In the genomic region with DNA sequence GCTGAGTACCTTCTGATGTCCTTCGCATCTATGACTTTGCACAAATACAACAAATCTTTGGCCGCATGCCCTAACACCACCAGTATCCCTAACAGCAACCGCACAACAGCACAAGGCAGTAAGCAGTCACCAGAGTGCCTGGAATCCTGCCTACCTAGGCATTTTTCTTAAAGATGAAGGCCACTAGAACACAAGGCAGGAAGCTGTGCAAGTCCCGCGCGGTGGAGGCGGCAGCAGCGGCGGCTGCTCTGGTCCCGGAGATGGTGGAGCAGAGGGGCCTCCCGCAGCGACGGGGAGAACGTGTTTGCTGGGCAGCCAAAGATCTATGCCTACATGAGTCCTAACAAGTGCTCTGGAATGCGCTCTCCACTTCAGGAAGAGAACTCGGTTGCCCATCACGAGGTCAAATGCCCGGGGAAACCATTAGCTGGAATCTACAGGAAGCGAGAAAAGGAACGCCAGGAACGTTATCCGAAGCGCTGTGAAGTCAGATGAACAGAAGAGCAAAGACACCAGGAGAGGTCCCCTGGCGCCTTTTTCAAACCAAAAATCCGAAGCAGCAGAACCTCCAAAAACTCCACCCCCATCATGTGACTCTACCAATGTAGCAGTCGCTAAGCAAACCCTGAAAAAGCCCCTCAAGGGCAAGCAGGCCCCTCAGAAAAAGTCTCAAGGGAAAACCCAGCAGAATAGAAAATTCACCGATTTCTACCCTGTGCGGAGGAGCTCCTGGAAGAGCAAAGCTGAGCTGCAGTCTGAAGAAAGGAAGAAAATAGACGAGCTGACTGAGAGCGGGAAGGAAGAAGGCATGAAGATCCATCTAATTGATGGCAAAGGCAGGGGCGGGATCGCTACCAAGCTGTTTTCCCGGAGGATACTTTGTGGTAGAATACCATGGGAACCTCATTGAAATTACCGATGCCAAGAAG, we compare ENCODE assay signal across 8 mouse cellular contexts. TPM values are rescaled to one million over a fixed set of nuclear protein-coding genes. Genes with fewer than 3 reads are reported as not detected.
DNase-seq lines count a peak whose midpoint lies in the region; ATAC-seq lines count a peak whose summit lies in the region.

No protein-coding gene starts in this region.

- peak overlapping the region; percentile 39 for H3K4me3 ChIP-seq in intestine, embryonic 14.5 days (ENCODE audit: low read depth, low read length)
- peak overlapping the region; percentile 45 for H3K4me3 ChIP-seq in limb, embryonic 13.5 days
- peak overlapping the region; percentile 30 for H3K4me3 ChIP-seq in midbrain, embryonic 11.5 days (ENCODE audit: low read depth, low read length)

- H3K27me3 ChIP-seq in intestine, embryonic 14.5 days (replicated peaks; ENCODE audit: control insufficient read depth, insufficient read depth, low read length): no peaks in the 10 kb centered on the region
- peaks cover 8% of the 10 kb centered on the region; the same call in 1 of the 2 replicates for H3K27me3 ChIP-seq in limb, embryonic 13.5 days
- H3K27me3 ChIP-seq in midbrain, embryonic 11.5 days (ENCODE audit: control insufficient read depth, insufficient read depth, low read length): no peaks in the 10 kb centered on the region

- no peak overlapping the region for H3K27ac ChIP-seq in intestine, embryonic 14.5 days (ENCODE audit: low read depth)
- peak overlapping the region; percentile 34; the same call in 1 of the 2 replicates for H3K27ac ChIP-seq in limb, embryonic 13.5 days
- no peak overlapping the region for H3K27ac ChIP-seq in midbrain, embryonic 11.5 days (ENCODE audit: low read depth, low read length)

- no peaks in the 10 kb centered on the region for H3K36me3 ChIP-seq in intestine, embryonic 14.5 days (ENCODE audit: control insufficient read depth, insufficient read depth, low read length)
- H3K36me3 ChIP-seq in limb, embryonic 13.5 days: no peaks in the 10 kb centered on the region
- no peaks in the 10 kb centered on the region for H3K36me3 ChIP-seq in midbrain, embryonic 11.5 days (ENCODE audit: control insufficient read depth, insufficient read depth, low read length)

- peak overlapping the region; percentile 63 for H3K4me2 ChIP-seq in intestine, embryonic 14.5 days (ENCODE audit: low read length)
- peak overlapping the region; percentile 74 for H3K4me2 ChIP-seq in limb, embryonic 13.5 days (replicated peaks)
- peak overlapping the region; percentile 59 for H3K4me2 ChIP-seq in midbrain, embryonic 11.5 days

- peak overlapping the region; percentile 38; the same call in 1 of the 2 replicates for H3K9ac ChIP-seq in intestine, embryonic 14.5 days (ENCODE audit: low read length)
- peak overlapping the region; percentile 55 for H3K9ac ChIP-seq in limb, embryonic 13.5 days
- peak overlapping the region; percentile 35 for H3K9ac ChIP-seq in midbrain, embryonic 11.5 days (ENCODE audit: low read length)

- 10% methylated on average over 34 of the region's 34 CpGs for WGBS in intestine, embryonic 14.5 days
- WGBS in limb, embryonic 13.5 days: 7% methylated on average over 34 of the region's 34 CpGs
- 14% methylated on average over 34 of the region's 34 CpGs for WGBS in midbrain, embryonic 11.5 days

- H3K4me1 ChIP-seq in intestine, embryonic 14.5 days (replicated peaks; ENCODE audit: control insufficient read depth, insufficient read depth, low read length): peaks cover 6% of the 10 kb centered on the region; the same call in 1 of the 2 replicates
- H3K4me1 ChIP-seq in limb, embryonic 13.5 days: 0 out of 2 replicates have a peak, but pooled peaks cover 11% of the 10 kb centered on the region
- 0 out of 2 replicates have a peak, but pooled peaks cover 2% of the 10 kb centered on the region for H3K4me1 ChIP-seq in midbrain, embryonic 11.5 days (ENCODE audit: control insufficient read depth, insufficient read depth, low read length)

- no peaks in the 10 kb centered on the region for H3K9me3 ChIP-seq in intestine, embryonic 14.5 days (ENCODE audit: control insufficient read depth, low read length)
- no peaks in the 10 kb centered on the region for H3K9me3 ChIP-seq in limb, embryonic 13.5 days
- no peaks in the 10 kb centered on the region for H3K9me3 ChIP-seq in midbrain, embryonic 11.5 days (ENCODE audit: control insufficient read depth, low read length)

- intact Hi-C loops in gastrocnemius, postnatal 14 days (cut with DNase I; ENCODE audit: low total_unique reads): no loop called here

- ATAC-seq in intestine, embryonic 14.5 days (replicated peaks; ENCODE audit: low FRiP score, low TSS enrichment, low read depth): no peak
- peak; percentile 48; the same call in 1 of the 2 replicates for ATAC-seq in limb, embryonic 13.5 days (ENCODE audit: low FRiP score, low read depth)
- no peak for ATAC-seq in midbrain, embryonic 11.5 days (ENCODE audit: low FRiP score)

- peak; percentile 31 for DNase-seq in gastrocnemius, adult 18-20 months (ENCODE audit: low spot score)
- DNase-seq in gastrocnemius, postnatal 14 days: no peak
- peak; percentile 44 to 45 for DNase-seq in cerebellum, postnatal 36 days
- DNase-seq in gastrocnemius, postnatal 10 days: peak; percentile 24
- DNase-seq in intestine, embryonic 14.5 days (ENCODE audit: low spot score): peak; percentile 75
- DNase-seq in midbrain, embryonic 11.5 days (ENCODE audit: low spot score, missing footprints): peak; percentile 96
- peak; percentile 55 for DNase-seq in spleen, postnatal 10 days (ENCODE audit: low spot score in 2 of 2)

RNA-seq across cellular contexts. Expression of gene Cd80, which starts 21.2 kb away (rescaled TPM):
- total RNA-seq in gastrocnemius, adult 18-20 months (2021): under 1 TPM in 1 of 2 experiments, not detected in 1; 0.19 TPM
- under 1 TPM in 1 of 2 experiments, not detected in 1; 0.12 TPM for total RNA-seq in gastrocnemius, postnatal 14 days (2021)
- total RNA-seq in gastrocnemius, postnatal 10 days (2021): under 1 TPM; 0.23 to 0.36 TPM
- 0.27 and 0.31 TPM in 2 replicates for polyA plus RNA-seq in intestine, embryonic 14.5 days (2014; fragmentation: Nextera tagmentation; extraction: Ambion mirVana)
- polyA plus RNA-seq in limb, embryonic 13.5 days (2015; fragmentation: Nextera tagmentation; extraction: Ambion mirVana): 0.19 and 0.47 TPM in 2 replicates
- polyA plus RNA-seq in midbrain, embryonic 11.5 days (2014; fragmentation: Nextera tagmentation; extraction: Ambion mirVana): 0.42 and 0.65 TPM in 2 replicates

RNA-seq across cellular contexts. Expression of gene Adprh, which starts 24.1 kb away (rescaled TPM):
- total RNA-seq in gastrocnemius, adult 18-20 months (2021): 10 to 100 TPM; 16.4 to 18.1 TPM
- 10 to 100 TPM; 25.5 to 27.6 TPM for total RNA-seq in gastrocnemius, postnatal 14 days (2021)
- 10 to 100 TPM; 32.4 to 33.1 TPM for total RNA-seq in gastrocnemius, postnatal 10 days (2021)
- polyA plus RNA-seq in intestine, embryonic 14.5 days (2014; fragmentation: Nextera tagmentation; extraction: Ambion mirVana): 86.6 and 90.8 TPM in 2 replicates
- polyA plus RNA-seq in limb, embryonic 13.5 days (2015; fragmentation: Nextera tagmentation; extraction: Ambion mirVana): 128 and 137 TPM in 2 replicates
- 122 and 134 TPM in 2 replicates for polyA plus RNA-seq in midbrain, embryonic 11.5 days (2014; fragmentation: Nextera tagmentation; extraction: Ambion mirVana)

RNA-seq across cellular contexts. Expression of gene Pla1a, which starts 43.6 kb away (rescaled TPM):
- total RNA-seq in gastrocnemius, adult 18-20 months (2021): 1 to 10 TPM; 3.3 to 6.8 TPM
- 1 to 10 TPM; 3.8 to 4.7 TPM for total RNA-seq in gastrocnemius, postnatal 14 days (2021)
- total RNA-seq in gastrocnemius, postnatal 10 days (2021): 1 to 10 TPM; 1.4 to 1.6 TPM
- polyA plus RNA-seq in intestine, embryonic 14.5 days (2014; fragmentation: Nextera tagmentation; extraction: Ambion mirVana): 0.09 and 0.81 TPM in 2 replicates
- 0.31 and 0.37 TPM in 2 replicates for polyA plus RNA-seq in limb, embryonic 13.5 days (2015; fragmentation: Nextera tagmentation; extraction: Ambion mirVana)
- polyA plus RNA-seq in midbrain, embryonic 11.5 days (2014; fragmentation: Nextera tagmentation; extraction: Ambion mirVana): 0.23 and 0.59 TPM in 2 replicates

RNA-seq across cellular contexts. Expression of gene Timmdc1, which starts 45.9 kb away (rescaled TPM):
- total RNA-seq in gastrocnemius, adult 18-20 months (2021): 10 to 100 TPM; 45.9 to 46.2 TPM
- total RNA-seq in gastrocnemius, postnatal 14 days (2021): 10 to 100 TPM; 40.7 to 45.0 TPM
- 10 to 100 TPM; 34.8 to 41.2 TPM for total RNA-seq in gastrocnemius, postnatal 10 days (2021)
- 22.3 and 22.8 TPM in 2 replicates for polyA plus RNA-seq in intestine, embryonic 14.5 days (2014; fragmentation: Nextera tagmentation; extraction: Ambion mirVana)
- 28.4 and 30.8 TPM in 2 replicates for polyA plus RNA-seq in limb, embryonic 13.5 days (2015; fragmentation: Nextera tagmentation; extraction: Ambion mirVana)
- polyA plus RNA-seq in midbrain, embryonic 11.5 days (2014; fragmentation: Nextera tagmentation; extraction: Ambion mirVana): 27.6 and 29.2 TPM in 2 replicates
